Mouse (Mus musculus) stomach, embryonic 15.5 days (tissue): ENCODE data around the gene Ctcfl. TPM values are rescaled to one million over a fixed set of nuclear protein-coding genes. Genes with fewer than 3 reads are reported as not detected.
"Not testable (repeated sequence)": the region's sequence is repeated elsewhere in the genome, so short reads cannot be mapped to it uniquely, and the experiment has no call there.

ENCODE experiments used
- ATAC-seq: fragments of 200-750 bp; cut with Nextera tagmentation; 2 replicates; pipeline ENCODE4 v1.8.0; 2017; ENCODE audit warnings: low read depth, moderate number of reproducible peaks, moderate TSS enrichment; ENCODE audit not compliant: insufficient read depth, low FRiP score
- H3K27ac ChIP-seq: fragments of 300-500 bp; sonication (generic); 2 replicates; pipeline ENCODE4 v1.5.1; 2015; ENCODE audit warnings: mild to moderate bottlenecking, inconsistent platforms
- H3K27me3 ChIP-seq: fragments of 300-500 bp; sonication (generic); replicated peaks from 2 replicates; pipeline ENCODE4 v1.6.1; 2015; ENCODE audit warnings: inconsistent platforms
- H3K36me3 ChIP-seq: fragments of 300-500 bp; sonication (generic); 2 replicates; pipeline ENCODE4 v1.6.1; 2015; ENCODE audit warnings: inconsistent platforms
- H3K4me1 ChIP-seq: fragments of 300-500 bp; sonication (generic); 2 replicates; pipeline ENCODE4 v1.6.1; 2015; ENCODE audit warnings: inconsistent platforms
- H3K4me2 ChIP-seq: fragments of 300-500 bp; sonication (generic); 2 replicates; pipeline ENCODE4 v1.6.1; 2015; ENCODE audit warnings: mild to moderate bottlenecking, inconsistent platforms
- H3K4me3 ChIP-seq: fragments of 300-500 bp; sonication (generic); replicated peaks from 2 replicates; pipeline ENCODE4 v1.5.1; 2015; ENCODE audit warnings: inconsistent platforms
- H3K9ac ChIP-seq: fragments of 300-500 bp; sonication (generic); 2 replicates; pipeline ENCODE4 v1.6.1; 2015; ENCODE audit warnings: inconsistent platforms
- H3K9me3 ChIP-seq: fragments of 300-500 bp; sonication (generic); 2 replicates; pipeline ENCODE4 v1.6.1; 2016; ENCODE audit warnings: inconsistent platforms
- WGBS: fragments of 180-500 bp; shearing (Covaris S2); methylation state at CpG from one replicate; pipeline ENCODE4 v1.1.7; 2015; 5-methylcytosine and 5-hydroxymethylcytosine counted together
- polyA plus RNA-seq: library from polyadenylated mRNA; unstranded; fragments of >200 nt; fragmentation: Nextera tagmentation; extraction: Ambion mirVana; gene quantifications from 2 replicates; pipeline ENCODE4 v1.2.1, GENCODE M21; 2015

Ctcfl gene
- polyA plus RNA-seq, 1 experiment from 2014 or later, result 0.30 TPM

DNA sequence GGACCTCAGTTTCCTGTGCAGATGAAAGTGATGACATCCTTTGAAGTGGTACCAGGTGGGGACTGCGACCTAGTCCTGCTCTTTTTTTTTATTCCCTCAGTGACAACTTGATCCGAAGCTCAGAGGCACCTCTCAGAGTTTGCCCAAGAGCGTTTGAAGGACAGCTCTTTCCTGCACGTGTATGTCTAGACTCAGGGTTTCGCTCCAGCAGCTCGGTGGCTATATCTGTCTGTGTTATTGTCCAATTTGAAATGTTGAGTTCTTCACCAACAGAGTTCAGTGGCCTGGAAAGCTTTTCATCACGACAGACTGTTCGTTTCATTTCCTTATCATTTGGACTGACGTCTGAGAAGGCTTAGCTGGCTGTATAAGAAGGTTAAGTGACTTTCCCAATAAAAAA lies 15.4 kb upstream of the Ctcfl start:
- no peak overlapping the region for H3K4me2 ChIP-seq
- no peaks in the 10 kb centered on the region for H3K9me3 ChIP-seq
- no peak overlapping the region for H3K9ac ChIP-seq
- no peak overlapping the region for H3K27ac ChIP-seq
- H3K4me1 ChIP-seq, result no peaks in the 10 kb centered on the region
- 48% methylated on average over 9 of the region's 9 CpGs for WGBS
- ATAC-seq, result no peak
- H3K4me3 ChIP-seq, result no peak overlapping the region
- H3K27me3 ChIP-seq, result no peaks in the 10 kb centered on the region
- no peaks in the 10 kb centered on the region for H3K36me3 ChIP-seq

DNA sequence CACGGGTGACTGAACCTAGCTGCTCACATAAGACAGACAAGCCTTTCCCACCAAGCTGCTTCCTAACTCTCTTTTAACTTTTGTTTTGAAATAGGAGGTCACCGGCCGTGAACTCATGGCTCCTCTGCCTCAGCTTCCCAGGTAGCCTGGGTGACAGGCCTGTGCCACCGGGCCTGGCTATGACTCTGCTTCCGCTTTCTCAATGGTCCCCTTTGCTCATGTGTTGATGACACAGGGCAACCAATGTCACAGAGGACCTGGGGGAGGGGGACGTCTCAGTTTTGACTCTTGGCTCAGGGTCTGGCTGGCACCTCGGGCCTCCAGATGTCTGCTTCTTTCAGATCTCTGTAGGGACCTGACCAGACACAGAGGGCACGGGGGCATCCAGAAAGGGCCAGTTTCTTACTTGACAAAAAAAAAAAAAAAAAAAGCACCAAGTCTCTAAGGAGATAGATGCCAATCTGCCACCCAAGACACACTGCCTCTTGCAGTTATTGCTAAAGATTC lies 13.5 kb upstream of the Ctcfl start:
- Histone ChIP-seq H3K36me3 (no peaks in the 10 kb centered on the region), H3K9me3 (no peaks in the 10 kb centered on the region), H3K27me3 (no peaks in the 10 kb centered on the region), H3K4me3 (no peak overlapping the region), H3K4me2 (no peak overlapping the region), H3K9ac (no peak overlapping the region), H3K4me1 (no peaks in the 10 kb centered on the region), H3K27ac (no peak overlapping the region)
- ATAC-seq, result no peak
- 70% methylated on average over 8 of the region's 8 CpGs for WGBS

DNA sequence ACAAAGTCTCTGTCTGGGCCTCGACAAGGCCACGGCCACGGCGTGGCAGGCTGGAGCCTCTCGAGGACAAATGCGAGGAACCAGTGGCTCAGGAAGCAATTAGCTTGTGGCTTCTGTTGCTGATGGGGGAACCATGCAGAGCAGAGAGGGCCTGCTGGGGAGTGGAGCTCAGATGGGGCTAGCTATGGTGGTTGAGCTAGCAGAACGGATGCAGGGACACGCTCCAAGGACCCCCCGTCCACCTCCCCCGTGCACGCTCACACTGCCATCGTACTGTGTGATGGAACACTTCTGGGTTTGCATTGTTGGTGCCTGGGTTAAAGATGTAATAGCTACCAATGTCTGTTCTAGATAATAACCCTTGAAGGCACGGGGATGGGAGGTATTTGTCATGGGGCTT lies 12.9 kb upstream of the Ctcfl start:
- Histone ChIP-seq H3K9me3 (no peaks in the 10 kb centered on the region), H3K4me2 (no peak overlapping the region), H3K9ac (no peak overlapping the region), H3K4me1 (no peaks in the 10 kb centered on the region), H3K36me3 (no peaks in the 10 kb centered on the region), H3K27ac (no peak overlapping the region), H3K27me3 (no peaks in the 10 kb centered on the region), H3K4me3 (no peak overlapping the region)
- ATAC-seq, result no peak
- WGBS, result 77% methylated on average over 13 of the region's 13 CpGs

DNA sequence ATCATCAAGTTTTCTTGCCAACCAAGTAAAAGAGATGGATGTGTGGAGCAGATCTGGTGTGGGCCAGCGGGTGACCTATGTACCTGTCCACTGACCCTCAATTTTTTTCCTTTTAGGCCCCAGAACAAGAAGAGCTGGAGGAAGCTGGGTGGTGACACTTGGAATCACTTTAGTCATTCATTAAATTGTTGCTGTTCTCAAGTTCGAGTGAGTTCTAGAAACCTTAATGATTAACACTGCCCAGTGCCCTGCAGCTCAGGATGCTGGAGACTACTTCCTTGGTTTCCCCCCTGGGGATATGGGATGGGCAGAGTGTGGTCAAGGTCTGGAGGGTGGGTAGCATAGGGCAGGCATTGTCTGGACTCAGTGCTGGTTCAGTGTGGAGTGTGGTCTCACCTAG lies 9.8 kb upstream of the Ctcfl start:
- H3K9ac ChIP-seq, result no peak overlapping the region
- 59% methylated on average over 2 of the region's 2 CpGs for WGBS
- H3K27ac ChIP-seq, result no peak overlapping the region
- H3K4me2 ChIP-seq, result no peak overlapping the region
- H3K27me3 ChIP-seq, result no peaks in the 10 kb centered on the region
- H3K36me3 ChIP-seq, result no peaks in the 10 kb centered on the region
- H3K9me3 ChIP-seq, result no peaks in the 10 kb centered on the region
- no peak overlapping the region for H3K4me3 ChIP-seq
- ATAC-seq, result no peak
- no peaks in the 10 kb centered on the region for H3K4me1 ChIP-seq

DNA sequence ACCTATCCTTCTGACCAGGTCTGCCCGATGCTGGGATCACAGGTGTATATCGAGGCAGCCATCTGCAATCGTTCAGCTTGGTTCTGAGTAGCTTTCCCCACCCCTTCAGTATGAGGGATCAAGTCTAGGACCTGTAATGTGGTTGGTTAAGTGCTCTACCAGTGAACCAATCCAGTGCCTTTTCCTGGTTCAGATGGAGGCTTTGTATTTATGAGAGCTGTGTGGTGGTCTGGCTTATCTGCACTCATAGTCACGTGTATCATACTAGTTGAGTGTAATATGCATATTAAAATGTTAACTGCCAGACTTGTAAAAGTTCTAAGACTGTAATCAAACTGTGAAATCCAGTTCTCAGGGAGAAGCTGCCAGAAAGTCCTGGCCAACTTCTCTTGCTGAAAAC lies 7.1 kb upstream of the Ctcfl start:
- Histone ChIP-seq H3K4me2 (no peak overlapping the region), H3K27me3 (no peaks in the 10 kb centered on the region), H3K36me3 (no peaks in the 10 kb centered on the region), H3K9ac (no peak overlapping the region), H3K4me3 (no peak overlapping the region), H3K27ac (no peak overlapping the region), H3K9me3 (no peaks in the 10 kb centered on the region), H3K4me1 (no peaks in the 10 kb centered on the region)
- ATAC-seq, result no peak
- WGBS, result 88% methylated on average over 4 of the region's 4 CpGs

DNA sequence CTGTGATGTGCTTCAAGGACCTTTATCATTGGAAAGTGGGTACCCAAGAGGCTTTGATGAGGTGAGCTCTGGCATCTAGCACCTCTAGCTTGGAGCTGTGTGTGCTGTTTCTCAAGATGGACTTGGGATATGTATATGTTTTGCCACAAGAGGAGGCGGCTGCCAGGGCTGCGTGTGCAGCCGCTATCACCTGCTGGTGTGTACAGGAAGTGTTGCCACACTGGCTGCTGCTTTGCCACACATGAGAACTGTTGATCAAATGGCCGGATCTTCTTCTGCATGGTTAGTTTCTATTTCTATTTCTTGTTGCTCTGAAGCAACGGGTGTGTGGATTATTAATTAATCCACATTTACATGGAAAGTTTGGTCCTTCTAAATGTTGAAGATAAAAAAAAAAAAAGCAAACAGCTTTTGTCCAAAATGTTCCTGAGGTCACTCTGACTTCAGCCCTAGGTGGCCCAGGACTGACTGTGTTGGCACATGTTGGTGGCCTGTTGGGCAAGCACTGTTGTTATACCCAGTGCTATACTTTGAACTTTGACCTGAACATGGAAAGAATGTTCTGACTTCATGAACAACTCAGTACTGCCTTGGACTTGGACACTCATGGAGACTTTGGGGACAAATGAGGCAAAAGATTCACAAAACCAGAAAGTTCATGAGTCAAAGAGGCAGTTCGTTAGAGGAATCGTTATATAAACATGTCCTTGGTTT lies 4.9 kb upstream of the Ctcfl start:
- ATAC-seq, result no peak
- H3K4me2 ChIP-seq, result no peak overlapping the region
- no peaks in the 10 kb centered on the region for H3K27me3 ChIP-seq
- no peaks in the 10 kb centered on the region for H3K4me1 ChIP-seq
- H3K36me3 ChIP-seq, result no peaks in the 10 kb centered on the region
- 81% methylated on average over 7 of the region's 7 CpGs for WGBS
- H3K9ac ChIP-seq, result no peak overlapping the region
- H3K27ac ChIP-seq, result no peak overlapping the region
- H3K4me3 ChIP-seq, result no peak overlapping the region
- H3K9me3 ChIP-seq, result no peaks in the 10 kb centered on the region

DNA sequence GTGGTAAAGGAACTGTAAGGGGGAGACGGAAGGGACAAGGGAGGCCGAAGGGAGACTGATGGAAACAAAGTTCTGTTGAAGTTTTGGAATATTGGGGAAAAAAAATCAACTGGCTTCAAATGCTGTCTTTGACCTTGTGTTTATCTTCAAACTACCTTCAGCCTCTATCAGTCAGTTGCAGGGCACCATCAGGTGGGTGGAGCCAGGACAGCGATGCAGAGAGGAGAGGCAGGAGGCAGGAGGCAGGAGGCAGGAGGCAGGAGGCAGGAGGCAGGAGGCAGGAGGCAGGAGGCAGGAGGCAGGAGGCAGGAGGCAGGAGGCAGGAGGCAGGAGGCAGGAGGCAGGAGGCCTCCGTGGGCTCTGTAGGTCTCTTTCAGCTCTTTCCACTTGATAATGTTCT lies 792 bp upstream of the Ctcfl start:
- not testable (repeated sequence) for H3K27ac ChIP-seq, H3K36me3 ChIP-seq, H3K4me1 ChIP-seq, H3K4me3 ChIP-seq, H3K4me2 ChIP-seq, H3K9ac ChIP-seq, H3K9me3 ChIP-seq, ATAC-seq, H3K27me3 ChIP-seq
- WGBS, result 61% methylated on average over 4 of the region's 4 CpGs

DNA sequence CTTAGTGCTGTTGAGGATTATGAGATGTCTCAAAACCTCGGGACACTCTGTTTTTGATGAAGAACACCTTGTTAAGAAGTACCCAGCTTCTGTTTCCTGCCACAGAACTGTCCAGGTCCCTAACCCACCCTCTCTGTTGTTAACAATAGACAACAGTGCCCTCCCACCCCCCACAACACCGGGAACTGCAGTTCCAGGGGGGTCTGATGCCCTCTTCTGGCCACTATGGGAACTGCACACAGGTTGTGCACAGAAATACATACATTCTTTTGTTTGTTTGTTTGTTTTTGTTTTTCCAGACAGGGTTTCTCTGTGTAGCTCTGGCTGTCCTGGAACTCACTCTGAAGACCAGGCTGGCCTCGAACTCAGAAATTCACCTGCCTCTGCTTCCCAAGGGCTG lies 5.5 kb downstream of the Ctcfl start:
- 69% methylated on average over 3 of the region's 3 CpGs for WGBS
- ATAC-seq, H3K27ac ChIP-seq, H3K4me2 ChIP-seq, H3K27me3 ChIP-seq, H3K9ac ChIP-seq, H3K9me3 ChIP-seq, H3K4me3 ChIP-seq, H3K4me1 ChIP-seq, H3K36me3 ChIP-seq: not testable (repeated sequence)

DNA sequence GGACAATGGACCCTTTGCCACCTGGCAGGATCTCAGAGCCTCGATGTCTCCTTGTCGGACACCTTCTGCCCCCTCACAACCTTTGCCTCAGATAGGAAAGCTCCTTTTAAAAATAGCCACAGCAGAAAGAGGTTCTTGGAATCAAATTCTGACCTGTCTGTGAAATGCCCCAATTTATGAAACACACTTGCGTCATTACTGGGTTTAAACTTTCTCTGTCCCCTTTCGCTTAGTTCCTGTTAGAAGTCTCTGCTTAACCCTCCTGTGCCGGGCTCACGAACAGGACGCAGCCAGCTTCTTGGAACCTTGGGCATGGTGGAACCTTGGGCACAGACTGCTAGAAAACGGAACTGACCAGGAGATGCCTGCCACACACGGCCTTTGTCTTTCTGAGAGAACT lies 8.8 kb downstream of the Ctcfl start:
- Histone ChIP-seq H3K4me1 (no peaks in the 10 kb centered on the region), H3K27me3 (no peaks in the 10 kb centered on the region), H3K4me3 (no peak overlapping the region), H3K9ac (no peak overlapping the region), H3K9me3 (no peaks in the 10 kb centered on the region), H3K36me3 (no peaks in the 10 kb centered on the region), H3K27ac (no peak overlapping the region), H3K4me2 (no peak overlapping the region)
- WGBS, result 88% methylated on average over 9 of the region's 9 CpGs
- no peak for ATAC-seq

DNA sequence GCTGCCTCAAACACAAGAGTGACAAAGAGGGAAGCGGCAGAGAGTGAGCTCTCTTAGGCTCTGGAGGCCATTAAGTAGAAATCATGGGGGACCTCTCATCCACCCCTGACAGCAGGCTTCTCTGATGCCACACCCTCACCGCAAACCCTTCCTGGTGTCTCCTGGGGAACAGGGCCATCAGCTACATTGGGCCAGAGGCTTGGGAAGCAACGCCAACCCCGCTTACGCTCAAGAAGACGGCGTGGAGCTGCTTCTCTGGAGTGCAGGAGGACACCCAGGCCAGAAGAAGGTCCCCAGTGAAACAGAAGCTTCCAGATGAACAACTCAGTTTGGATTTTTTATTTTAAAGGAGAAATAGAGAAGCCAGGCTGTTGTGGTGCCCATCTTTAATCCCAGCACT lies 9.8 kb downstream of the Ctcfl start:
- 87% methylated on average over 7 of the region's 7 CpGs for WGBS
- H3K27ac ChIP-seq, result no peak overlapping the region

DNA sequence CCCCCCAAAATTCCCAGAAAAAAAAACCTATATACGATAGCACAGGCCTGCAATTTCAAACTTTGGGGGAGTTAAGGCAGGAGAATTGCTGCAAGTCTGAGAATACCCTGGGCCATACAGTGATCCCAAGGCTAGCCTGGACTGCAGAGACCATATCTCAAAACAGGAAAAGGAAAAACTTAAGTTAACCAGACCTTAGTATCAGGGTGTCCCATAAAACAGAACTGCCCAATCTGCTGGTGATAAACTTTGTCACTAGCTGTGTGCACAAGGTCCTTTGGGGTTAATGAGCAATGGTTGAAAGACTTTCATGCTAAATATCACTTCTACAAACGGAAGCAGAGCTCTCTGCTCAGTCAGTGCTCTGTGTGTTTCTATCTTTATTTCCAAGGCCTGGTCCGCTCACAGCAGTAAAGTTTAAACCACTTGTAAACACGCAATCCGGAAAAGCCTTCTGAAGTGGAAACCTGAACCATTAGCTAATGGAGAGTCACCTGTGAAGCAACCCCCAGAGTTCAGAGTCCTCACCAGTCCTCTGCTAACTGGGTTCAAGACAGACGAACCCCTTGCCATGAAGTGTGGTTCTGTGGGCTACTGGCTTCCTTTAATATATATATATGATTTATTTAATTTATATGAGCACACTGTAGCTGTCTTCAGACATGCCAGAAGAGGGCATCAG lies 10.7 kb downstream of the Ctcfl start:
- H3K9ac ChIP-seq, result no peak overlapping the region
- 57% methylated on average over 6 of the region's 6 CpGs for WGBS
- H3K27ac ChIP-seq, result no peak overlapping the region
- no peaks in the 10 kb centered on the region for H3K4me1 ChIP-seq
- ATAC-seq, result no peak
- H3K4me2 ChIP-seq, result no peak overlapping the region
- no peak overlapping the region for H3K4me3 ChIP-seq
- no peaks in the 10 kb centered on the region for H3K36me3 ChIP-seq
- no peaks in the 10 kb centered on the region for H3K27me3 ChIP-seq
- H3K9me3 ChIP-seq, result no peaks in the 10 kb centered on the region

More for the DNA sequence above, 9.8 kb downstream of the Ctcfl start:
- Histone ChIP-seq H3K9ac (no peak overlapping the region), H3K4me3 (no peak overlapping the region), H3K4me2 (no peak overlapping the region), H3K27me3 (no peaks in the 10 kb centered on the region), H3K4me1 (no peaks in the 10 kb centered on the region), H3K36me3 (no peaks in the 10 kb centered on the region), H3K9me3 (no peaks in the 10 kb centered on the region)
- no peak for ATAC-seq

DNA sequence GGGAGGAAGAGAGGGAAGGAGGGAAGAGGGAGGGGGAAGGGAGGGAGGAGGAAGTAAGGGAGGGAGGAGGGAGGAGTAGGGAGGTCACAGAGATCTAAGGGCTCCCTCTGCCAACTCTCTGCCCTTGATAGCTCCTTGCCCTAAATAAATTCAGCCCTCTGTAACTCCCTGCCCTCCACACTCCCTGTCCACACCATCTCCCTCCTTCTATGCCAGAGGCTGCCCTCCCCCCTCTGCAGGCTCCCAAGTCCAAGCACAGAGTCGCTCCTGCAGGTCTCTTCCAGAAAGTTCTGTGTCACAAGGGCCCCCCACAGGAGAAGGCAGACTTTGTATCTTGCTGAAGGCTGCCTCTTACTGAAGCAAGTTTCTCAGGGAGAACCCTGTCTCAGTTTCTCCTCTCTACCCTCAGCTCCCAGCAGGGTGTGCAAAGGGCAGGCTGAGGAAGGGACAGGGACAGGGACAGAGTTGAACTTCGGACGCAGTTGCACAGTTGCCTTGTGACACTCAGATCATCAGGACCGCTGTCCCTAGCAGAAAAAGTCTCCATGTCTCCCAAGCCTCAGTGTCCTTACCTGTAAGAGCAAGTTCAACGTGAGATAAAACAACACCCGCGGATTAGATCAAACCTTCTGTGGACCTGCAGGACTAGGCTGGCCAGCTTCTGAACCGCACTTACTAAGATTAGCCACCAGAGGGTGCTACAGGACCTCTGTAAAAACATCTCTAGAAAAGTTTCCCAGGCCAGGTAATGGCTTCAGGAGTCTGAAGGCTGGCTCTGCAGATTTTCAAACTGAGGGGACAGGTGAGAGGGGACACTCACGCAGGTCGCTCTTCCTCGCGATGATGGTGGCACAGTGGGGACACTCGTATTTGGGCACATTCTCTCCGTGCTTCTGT lies 12.2 kb downstream of the Ctcfl start:
- Histone ChIP-seq H3K9ac (no peak overlapping the region), H3K4me1 (no peaks in the 10 kb centered on the region), H3K36me3 (no peaks in the 10 kb centered on the region), H3K4me3 (no peak overlapping the region), H3K4me2 (no peak overlapping the region), H3K9me3 (no peaks in the 10 kb centered on the region), H3K27ac (no peak overlapping the region), H3K27me3 (no peaks in the 10 kb centered on the region)
- 0 out of 2 replicates have a peak, but pooled peaks have one; percentile 33 for ATAC-seq
- WGBS, result 13% methylated on average over 14 of the region's 14 CpGs
